Mouse (Mus musculus) adrenal gland, adult 8-10 months (tissue): Measurements from ENCODE around the gene Snx10. TPM values are rescaled to one million over a fixed set of nuclear protein-coding genes. Genes with fewer than 3 reads are reported as not detected.

ENCODE experiments used
- microRNA-seq, 2 experiments: library from miRNA; unstranded; fragments of <30 nt; microRNA quantifications; one replicate each; pipeline ENCODE4 v1.2.0; 2022
- total RNA-seq, 4 experiments: library from RNA; stranded (reverse); gene quantifications; 2 replicates each; pipeline ENCODE4 v1.2.4; 2022

Gene Snx10
- total RNA-seq, 4 experiments from 2014 or later, result 16.9 to 27.5 (median 24.6) TPM

Small RNA genes within 50 kb of the gene (microRNA-seq; reads per million reads assigned to microRNA genes)
- 0 reads per million in 2 experiments for gene Gm22914

Other genes with a start within 250 kb of the Snx10 start
- gene Nfe2l3, start 91.2 kb upstream of the Snx10 start, total RNA-seq, result not detected
- gene Hnrnpa2b1, start 54.0 kb upstream of the Snx10 start, total RNA-seq, result 100 to 1,000 TPM; 423 to 743 (median 588) TPM
- 10 to 100 TPM; 82.2 to 95.1 (median 92.7) TPM for gene Cbx3, start 53.5 kb upstream of the Snx10 start, total RNA-seq